Mouse (Mus musculus): Measurements from ENCODE around the gene Egln3. TPM values are rescaled to one million over a fixed set of nuclear protein-coding genes. Genes with fewer than 3 reads are reported as not detected.

Egln3 gene
- total and polyA plus RNA-seq, 3 experiments = 0.11 TPM; not detected in 2

GRCm38 (mm10) chr12:54168786-54169185 is 34.9 kb downstream of the Egln3 start:
- H3K4me2 ChIP-seq (ENCODE audit: insufficient read depth, low read depth, poor library complexity, severe bottlenecking) = no peak overlapping the region
- no peak overlapping the region for H3K9ac ChIP-seq (ENCODE audit: insufficient read depth, low read depth)
- H3K27ac ChIP-seq (ENCODE audit: insufficient read depth, low read depth) = no peak overlapping the region
- H3K9me3 ChIP-seq (replicated peaks; ENCODE audit: low read length) = peaks cover 2% of the 10 kb centered on the region
- H3K36me3 ChIP-seq (replicated peaks in 1 of 2; ENCODE audit: control insufficient read depth in 1 of 2, insufficient read depth in 1 of 2, low read length in 1 of 2) = no peaks in the 10 kb centered on the region
- no peak for DNase-seq (ENCODE audit: extremely low read depth)
- dilution Hi-C loops (cut with MboI; ENCODE audit: extremely low pct_ligation_motif_present, extremely low pct_unique_long_range_greater_than_20kb, low sequenced_read_pairs) = no loop called here
- peaks cover 0 to 13% of the 10 kb centered on the region in 2 experiments; a peak in 3 of 4 replicates for H3K4me1 ChIP-seq (ENCODE audit: control insufficient read depth in 1 of 2, insufficient read depth in 2 of 2)
- no peaks in the 10 kb centered on the region for H3K79me2 ChIP-seq (replicated peaks; ENCODE audit: control insufficient read depth, extremely low read depth, insufficient read depth, poor library complexity, severe bottlenecking)
- in situ Hi-C loops (cut with MboI; ENCODE audit: low pct_ligation_motif_present, low pct_unique_long_range_greater_than_20kb, low sequenced_read_pairs) = no loop called here
- no peaks in the 10 kb centered on the region for H3K27me3 ChIP-seq (replicated peaks)
- TF ChIP-seq USF1 (IDR thresholded peaks at IDR 0.05; ENCODE audit: low read depth, low read length) (no peak), CTCF (conservative IDR thresholded peaks at IDR 0.05 in 1 of 2, IDR thresholded peaks at IDR 0.05 in 1 of 2; ENCODE audit: low read depth in 2 of 2, low read length in 2 of 2) (no peak), HCFC1 (IDR thresholded peaks at IDR 0.05; ENCODE audit: low read depth, low read length) (no peak), CHD2 (IDR thresholded peaks at IDR 0.05; ENCODE audit: low read length) (no peak), NRF1 (IDR thresholded peaks at IDR 0.05; ENCODE audit: low read depth, low read length) (no peak), SMC3 (IDR thresholded peaks at IDR 0.05; ENCODE audit: low read depth, low read length) (no peak), TCF12 (IDR thresholded peaks at IDR 0.05; ENCODE audit: low read depth, low read length) (no peak), JUN (IDR thresholded peaks at IDR 0.05; ENCODE audit: insufficient read depth, low read depth, low read length) (no peak), MAZ (IDR thresholded peaks at IDR 0.05; ENCODE audit: low read depth, low read length) (no peak), SIN3A (IDR thresholded peaks at IDR 0.05; ENCODE audit: low read length) (no peak), ZKSCAN1 (IDR thresholded peaks at IDR 0.05; ENCODE audit: borderline replicate concordance, low read depth, low read length) (no peak), MEF2A (IDR thresholded peaks at IDR 0.05; ENCODE audit: borderline replicate concordance, low read depth, low read length) (no peak), ZNF384 (IDR thresholded peaks at IDR 0.05; ENCODE audit: low read depth, low read length) (no peak), RAD21 (IDR thresholded peaks at IDR 0.05; ENCODE audit: low read depth, low read length) (no peak), MAFK (IDR thresholded peaks at IDR 0.05; ENCODE audit: insufficient replicate concordance, low read length) (no peak), CHD1 (IDR thresholded peaks at IDR 0.05; ENCODE audit: low read depth, low read length) (no peak), MXI1 (IDR thresholded peaks at IDR 0.05; ENCODE audit: low read depth, low read length) (no peak)
- no peak overlapping the region for H3K4me3 ChIP-seq (replicated peaks in 1 of 3; ENCODE audit: low read depth in 2 of 3, low read length in 2 of 3, poor library complexity in 1 of 3)

- no peaks in the 10 kb centered on the region for H3K79me2 ChIP-seq (replicated peaks; ENCODE audit: control insufficient read depth, extremely low read depth, insufficient read depth, poor library complexity, severe bottlenecking)
- TF ChIP-seq MYC (IDR thresholded peaks at IDR 0.05; ENCODE audit: low read depth, low read length) (no peak), ETS1 (conservative IDR thresholded peaks at IDR 0.05; ENCODE audit: low read depth, low read length) (no peak), MEF2A (IDR thresholded peaks at IDR 0.05; ENCODE audit: borderline replicate concordance, low read depth, low read length) (no peak), E2F4 (IDR thresholded peaks at IDR 0.05; ENCODE audit: insufficient replicate concordance, low read depth, low read length) (no peak), MAX (IDR thresholded peaks at IDR 0.05; ENCODE audit: low read length) (no peak), NRF1 (IDR thresholded peaks at IDR 0.05; ENCODE audit: low read depth, low read length) (no peak), UBTF (IDR thresholded peaks at IDR 0.05; ENCODE audit: low read depth, low read length) (no peak), RCOR1 (conservative IDR thresholded peaks at IDR 0.05; ENCODE audit: low read depth, low read length) (no peak), CTCF (conservative IDR thresholded peaks at IDR 0.05 in 1 of 2, IDR thresholded peaks at IDR 0.05 in 1 of 2; ENCODE audit: low read depth in 2 of 2, low read length in 2 of 2) (peak in 1 of 2 experiments; percentile 57; a peak in 2 of 4 replicates), KAT2A (IDR thresholded peaks at IDR 0.05; ENCODE audit: insufficient replicate concordance, low read length) (no peak), CHD1 (IDR thresholded peaks at IDR 0.05; ENCODE audit: low read depth, low read length) (no peak), MAZ (IDR thresholded peaks at IDR 0.05; ENCODE audit: low read depth, low read length) (no peak), RAD21 (IDR thresholded peaks at IDR 0.05; ENCODE audit: low read depth, low read length) (peak; percentile 35), JUN (IDR thresholded peaks at IDR 0.05; ENCODE audit: insufficient read depth, low read depth, low read length) (no peak), ZKSCAN1 (IDR thresholded peaks at IDR 0.05; ENCODE audit: borderline replicate concordance, low read depth, low read length) (no peak), POLR2AphosphoS2 (IDR thresholded peaks at IDR 0.05; ENCODE audit: low read depth, low read length) (no peak), CHD2 (IDR thresholded peaks at IDR 0.05; ENCODE audit: low read length) (no peak), SIN3A (IDR thresholded peaks at IDR 0.05; ENCODE audit: low read length) (no peak), IRF4 (IDR thresholded peaks at IDR 0.05; ENCODE audit: low read depth, low read length) (no peak), BHLHE40 (IDR thresholded peaks at IDR 0.05; ENCODE audit: low read depth, low read length) (no peak), NELFE (IDR thresholded peaks at IDR 0.05; ENCODE audit: low read depth, low read length) (no peak), SMC3 (IDR thresholded peaks at IDR 0.05; ENCODE audit: low read depth, low read length) (peak; percentile 56)
- DNase-seq (ENCODE audit: extremely low read depth) = peak; percentile 8
- H3K4me2 ChIP-seq (ENCODE audit: insufficient read depth, low read depth, poor library complexity, severe bottlenecking) = no peak overlapping the region
- no peak overlapping the region for H3K4me3 ChIP-seq (replicated peaks in 1 of 3; ENCODE audit: low read depth in 2 of 3, low read length in 2 of 3, poor library complexity in 1 of 3)
- no peak overlapping the region for H3K9ac ChIP-seq (ENCODE audit: insufficient read depth, low read depth)
- dilution Hi-C loops (cut with MboI; ENCODE audit: extremely low pct_ligation_motif_present, extremely low pct_unique_long_range_greater_than_20kb, low sequenced_read_pairs) = no loop called here
- in situ Hi-C loops (cut with MboI; ENCODE audit: low pct_ligation_motif_present, low pct_unique_long_range_greater_than_20kb, low sequenced_read_pairs) = no loop called here
- no peaks in the 10 kb centered on the region for H3K36me3 ChIP-seq (replicated peaks in 1 of 2; ENCODE audit: control insufficient read depth in 1 of 2, insufficient read depth in 1 of 2, low read length in 1 of 2)
- H3K9me3 ChIP-seq (replicated peaks; ENCODE audit: low read length) = peaks cover 2% of the 10 kb centered on the region
- no peaks in the 10 kb centered on the region for H3K27me3 ChIP-seq (replicated peaks)
- H3K4me1 ChIP-seq (ENCODE audit: control insufficient read depth in 1 of 2, insufficient read depth in 2 of 2) = peaks cover 0 to 13% of the 10 kb centered on the region in 2 experiments; a peak in 3 of 4 replicates
- no peak overlapping the region for H3K27ac ChIP-seq (ENCODE audit: insufficient read depth, low read depth)
Observed at GRCm38 (mm10) chr12:54167737-54168136, 35.9 kb downstream of the Egln3 start.
